Mouse (Mus musculus) E14TG2a.4 (cell line): ENCODE results near the gene Spata6.

Source experiments
- CTCF ChIP-seq: conservative IDR thresholded peaks from 2 replicates; pipeline ENCODE4 v1.5.1; 2014; ENCODE audit warnings: low read length
- NANOG ChIP-seq: IDR thresholded peaks from 2 replicates; pipeline ENCODE4 v1.6.1; 2014; ENCODE audit warnings: borderline replicate concordance, low read length, mixed read lengths
- POU5F1 ChIP-seq: IDR thresholded peaks from 2 replicates; pipeline ENCODE4 v1.6.1; 2014; ENCODE audit warnings: low read length, borderline replicate concordance

DNA sequence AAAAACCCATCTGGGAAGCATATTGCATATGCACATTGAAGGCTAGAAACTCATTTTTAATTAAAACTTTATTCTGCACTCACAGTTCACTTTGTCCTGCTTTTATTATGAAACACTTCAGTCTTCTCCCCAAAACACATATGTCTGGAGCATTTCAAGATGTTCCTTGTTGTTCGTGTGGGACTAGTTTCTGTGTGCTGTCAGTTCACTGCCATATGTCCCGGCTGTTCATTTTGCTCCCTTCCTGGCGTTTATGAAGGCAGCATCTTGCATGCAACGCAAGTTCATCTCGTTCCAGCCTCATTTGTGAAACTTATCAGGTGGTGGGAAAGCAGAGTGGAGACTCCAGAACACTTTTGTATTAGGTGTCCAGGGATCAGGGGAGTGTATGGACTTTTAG is 146.9 kb downstream of the Spata6 start:
- TF ChIP-seq CTCF (no peak), NANOG (no peak), POU5F1 (no peak)
